Mouse (Mus musculus) kidney, adult 2 months (tissue): Measurements from ENCODE around the gene Leo1. TPM values are rescaled to one million over a fixed set of nuclear protein-coding genes. Genes with fewer than 3 reads are reported as not detected.

Experiments
- DNase-seq: peaks from one replicate; pipeline ENCODE4 v3.0.0; 2021
- H3K27ac ChIP-seq: fragments of 200-500 bp; 2 replicates; pipeline ENCODE4 v1.5.1; 2012; ENCODE audit warnings: low read depth, low read length, control low read depth, inconsistent platforms; ENCODE audit not compliant: insufficient read depth
- H3K27me3 ChIP-seq: fragments of 200-500 bp; replicated peaks from 2 replicates; pipeline ENCODE4 v1.6.1; 2012; ENCODE audit warnings: mild to moderate bottlenecking, moderate library complexity, low read length, inconsistent platforms; ENCODE audit not compliant: control insufficient read depth, insufficient read depth
- H3K36me3 ChIP-seq: fragments of 200-500 bp; 2 replicates; pipeline ENCODE4 v1.6.1; 2012; ENCODE audit warnings: mild to moderate bottlenecking, moderate library complexity, low read length, inconsistent platforms; ENCODE audit not compliant: control insufficient read depth, insufficient read depth
- H3K4me1 ChIP-seq: fragments of 200-500 bp; 2 replicates; pipeline ENCODE4 v1.6.1; 2011; ENCODE audit warnings: low read length; ENCODE audit not compliant: control insufficient read depth, insufficient read depth
- H3K4me3 ChIP-seq: fragments of 200-500 bp; 2 replicates; pipeline ENCODE4 v1.5.1; 2011; ENCODE audit warnings: mild to moderate bottlenecking, low read depth, low read length, control low read depth; ENCODE audit not compliant: insufficient read depth
- CTCF ChIP-seq: fragments of 200-500 bp; conservative IDR thresholded peaks from 2 replicates; pipeline ENCODE4 v1.5.1; 2011; ENCODE audit warnings: low read depth, mild to moderate bottlenecking, control low read depth, low read length, moderate library complexity, mixed read lengths; ENCODE audit not compliant: insufficient read depth, insufficient read length
- POLR2A ChIP-seq: fragments of 200-500 bp; IDR thresholded peaks from one replicate; pipeline ENCODE4 v1.6.1; 2011; ENCODE audit warnings: low read depth, low read length, control low read depth
- WGBS: fragments of 180-500 bp; shearing (Covaris S2); methylation state at CpG from one replicate; pipeline ENCODE4 v1.1.7; 2018; 5-methylcytosine and 5-hydroxymethylcytosine counted together
- polyA plus RNA-seq: library from polyadenylated mRNA; depleted of rRNA; stranded (reverse); fragments of >200 nt; gene quantifications from 2 replicates; pipeline ENCODE4 v1.2.3, GENCODE M21; 2012; rRNA removed

Leo1 gene
- polyA plus RNA-seq = 2.5 and 3.3 TPM in 2 replicates

GRCm38 (mm10) chr9:75440796-75441666, at the start of gene Leo1:
Gene Leo1, plus strand, starts transcription at chr9:75441524.
- WGBS = 1% methylated on average over 45 of the region's 45 CpGs
- no peaks in the 10 kb centered on the region for H3K27me3 ChIP-seq
- peaks cover 5% of the 10 kb centered on the region; the same call in 1 of the 2 replicates for H3K4me1 ChIP-seq

DNA sequence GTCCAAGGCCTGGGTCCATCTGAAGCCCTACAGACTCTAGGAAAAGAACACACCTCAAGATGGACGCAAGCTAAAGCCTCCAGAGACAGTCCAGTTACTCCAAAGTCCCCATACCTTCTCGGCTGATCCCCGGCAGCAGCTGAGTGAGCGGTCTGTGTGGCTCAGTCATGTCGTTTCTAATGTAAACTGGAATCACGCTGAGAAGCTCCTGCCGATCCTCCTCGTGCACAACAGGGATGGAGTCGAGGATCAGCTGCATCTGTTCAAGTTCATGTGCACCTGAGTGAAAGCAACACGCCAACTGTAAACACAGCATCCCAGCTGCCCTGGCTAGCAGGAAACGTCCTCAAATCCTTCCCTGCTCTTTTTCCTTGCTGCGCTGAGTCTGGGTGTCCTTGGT, 48.1 kb upstream of the Leo1 start:
- Histone ChIP-seq H3K36me3 (peaks cover 6% of the 10 kb centered on the region; the same call in 1 of the 2 replicates), H3K4me1 (no peaks in the 10 kb centered on the region), H3K4me3 (no peak overlapping the region), H3K27me3 (no peaks in the 10 kb centered on the region), H3K27ac (no peak overlapping the region)
- TF ChIP-seq CTCF = no peak
- TF ChIP-seq POLR2A = no peak
- no peak for DNase-seq
- WGBS = 85% methylated on average over 12 of the region's 12 CpGs

More at GRCm38 (mm10) chr9:75440796-75441666, at the start of gene Leo1:
- TF ChIP-seq CTCF = no peak
- TF ChIP-seq POLR2A = peak; percentile 36
- H3K4me3 ChIP-seq = peak within 1 kb of the TSS; percentile 89
- DNase-seq = peak; percentile 97
- H3K36me3 ChIP-seq = no peaks in the 10 kb centered on the region
- H3K27ac ChIP-seq = peak within 1 kb of the TSS; percentile 25; the same call in 1 of the 2 replicates

GRCm38 (mm10) chr9:75395971-75396370, 45.4 kb upstream of the Leo1 start:
- Histone ChIP-seq H3K27me3 (no peaks in the 10 kb centered on the region), H3K27ac (no peak overlapping the region), H3K4me1 (no peaks in the 10 kb centered on the region), H3K4me3 (no peak overlapping the region), H3K36me3 (peaks cover 2% of the 10 kb centered on the region; the same call in 1 of the 2 replicates)
- no peak for TF ChIP-seq CTCF
- no peak for TF ChIP-seq POLR2A
- WGBS = 59% methylated on average over 6 of the region's 6 CpGs
- no peak for DNase-seq

- Histone ChIP-seq H3K27me3 (no peaks in the 10 kb centered on the region), H3K4me1 (no peaks in the 10 kb centered on the region), H3K36me3 (no peaks in the 10 kb centered on the region), H3K27ac (no peak overlapping the region), H3K4me3 (no peak overlapping the region)
- 84% methylated on average over 4 of the region's 4 CpGs for WGBS
- no peak for DNase-seq
- TF ChIP-seq POLR2A (no peak), CTCF (no peak)
These were observed 42.3 kb upstream of the Leo1 start for GRCm38 (mm10) chr9:75399069-75399468.

DNA sequence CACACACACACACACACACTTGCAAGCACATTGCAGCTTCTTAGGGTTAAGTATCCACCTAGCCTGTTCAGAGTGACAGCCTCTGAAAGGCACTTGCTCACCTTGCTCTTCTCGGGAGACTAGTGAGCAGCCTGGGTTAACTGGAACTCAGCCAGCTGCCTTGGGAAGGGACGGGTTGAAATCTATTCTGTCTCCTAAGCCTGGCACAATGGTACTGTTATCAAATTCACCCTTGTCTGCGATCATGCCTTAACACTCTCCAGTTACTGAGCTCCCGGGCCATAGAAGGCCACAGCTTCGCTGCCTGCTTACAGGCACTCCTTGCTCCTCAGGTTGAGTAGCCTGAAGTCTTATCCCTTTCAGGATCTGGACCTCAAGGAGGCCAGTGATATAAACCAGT, 40.7 kb upstream of the Leo1 start:
- no peak for DNase-seq
- no peak overlapping the region for H3K4me3 ChIP-seq
- WGBS = 54% methylated on average over 5 of the region's 5 CpGs
- TF ChIP-seq POLR2A (no peak), CTCF (no peak)
- H3K27ac ChIP-seq = no peak overlapping the region
- H3K4me1 ChIP-seq = no peaks in the 10 kb centered on the region
- no peaks in the 10 kb centered on the region for H3K36me3 ChIP-seq
- H3K27me3 ChIP-seq = no peaks in the 10 kb centered on the region

GRCm38 (mm10) chr9:75401593-75402504, 39.5 kb upstream of the Leo1 start:
- H3K36me3 ChIP-seq = no peaks in the 10 kb centered on the region
- H3K4me1 ChIP-seq = no peaks in the 10 kb centered on the region
- H3K4me3 ChIP-seq = no peak overlapping the region
- no peak overlapping the region for H3K27ac ChIP-seq
- WGBS = 47% methylated on average over 20 of the region's 20 CpGs
- no peaks in the 10 kb centered on the region for H3K27me3 ChIP-seq
- no peak for DNase-seq
- TF ChIP-seq CTCF (no peak), POLR2A (no peak)

DNA sequence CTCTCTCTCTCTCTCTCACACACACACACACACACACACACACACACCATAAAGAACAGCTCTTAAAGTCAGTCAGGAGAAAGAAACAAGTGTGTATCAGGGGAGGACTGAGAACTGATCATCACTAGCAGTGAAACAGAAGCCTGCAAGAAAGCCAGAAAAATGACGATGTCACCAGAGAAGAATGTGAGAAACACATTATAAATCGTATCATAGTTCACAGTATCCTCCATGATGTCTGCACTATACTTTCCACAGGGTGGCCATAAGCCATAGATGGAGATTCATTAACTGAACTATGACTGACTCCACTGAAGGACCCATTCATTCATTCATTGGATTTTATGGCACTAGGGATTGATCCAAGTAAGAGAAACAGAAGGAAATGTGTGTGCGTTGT, 37.8 kb upstream of the Leo1 start:
- TF ChIP-seq CTCF (no peak), POLR2A (no peak)
- H3K4me1 ChIP-seq = peaks cover 2% of the 10 kb centered on the region; the same call in 1 of the 2 replicates
- H3K36me3 ChIP-seq = no peaks in the 10 kb centered on the region
- no peaks in the 10 kb centered on the region for H3K27me3 ChIP-seq
- DNase-seq = no peak
- WGBS = 42% methylated on average over 3 of the region's 3 CpGs
- no peak overlapping the region for H3K4me3 ChIP-seq
- H3K27ac ChIP-seq = no peak overlapping the region
